Comparison of ENCODE assay signal across 26 mouse cellular contexts in genomic region chr6:3567071-3567610, GRCm38 (mm10).
DNase-seq lines count a peak whose midpoint lies in the region; TF ChIP-seq lines count a peak whose summit lies in the region.
"Had no signal": no experiment of that assay in that cellular context is flagged by ENCODE, and none has a peak within 500 bp of the region (broad histone marks: within the 10 kb centered on the region; RNA-seq: fewer than 3 reads in every experiment).

No protein-coding gene starts in this region.

- DNase-seq in cerebellum, adult 2 months, result peak; percentile 24
- DNase-seq in cerebellum, postnatal 36 days, result no peak
- peak; percentile 20 to 42 for DNase-seq in lung, adult 18-20 months
- DNase-seq in lung, postnatal 10 days, result no peak
- DNase-seq in lung, postnatal 25 days (ENCODE audit: low spot score), result peak; percentile 23
- DNase-seq in adrenal gland, postnatal 10 days, result no peak
- no peak for DNase-seq in adrenal gland, adult 2 months
- DNase-seq: forebrain, postnatal 0 days; gastrocnemius, postnatal 36 days; kidney, adult 8-10 months; kidney, postnatal 10 days; liver; retina, postnatal 1 day; right cerebral cortex, postnatal 25 days; spleen, adult 18-20 months; thymus, postnatal 14 days had no signal

- 61% methylated on average over 7 of the region's 7 CpGs for WGBS in cerebellum, adult 2 months

- no peak overlapping the region for H3K27ac ChIP-seq in cerebellum, adult 2 months (ENCODE audit: insufficient read depth, low read length)
- H3K27ac ChIP-seq: embryonic facial prominence, embryonic 10.5 days; forebrain, embryonic 10.5 days; hindbrain, embryonic 15.5 days; intestine, embryonic 15.5 days; left cerebral cortex, adult 2 months; limb, embryonic 10.5 days; liver, embryonic 15.5 days; macrophage; midbrain, embryonic 15.5 days; neural tube, embryonic 12.5 days had no signal

- no peak overlapping the region for H3K4me3 ChIP-seq in cerebellum, adult 2 months (replicated peaks; ENCODE audit: insufficient read depth, low read depth, low read length)
- H3K4me3 ChIP-seq: embryonic facial prominence, embryonic 10.5 days; forebrain, embryonic 10.5 days; hindbrain, embryonic 15.5 days; intestine, embryonic 15.5 days; left cerebral cortex, adult 2 months; limb, embryonic 10.5 days; liver, embryonic 15.5 days; midbrain, embryonic 15.5 days; neural tube, embryonic 12.5 days had no signal

- no peak for TF ChIP-seq CTCF in cerebellum, adult 2 months (IDR thresholded peaks at IDR 0.05; ENCODE audit: borderline replicate concordance, insufficient read depth, low read depth, low read length)

- no peaks in the 10 kb centered on the region for H3K4me1 ChIP-seq in cerebellum, adult 2 months (ENCODE audit: control insufficient read depth, insufficient read depth, low read length)
- H3K4me1 ChIP-seq: embryonic facial prominence, embryonic 10.5 days; hindbrain, embryonic 15.5 days; intestine, embryonic 15.5 days; limb, embryonic 10.5 days; midbrain, embryonic 15.5 days; neural tube, embryonic 12.5 days had no signal

- TF ChIP-seq POLR2A in cerebellum, adult 2 months (IDR thresholded peaks at IDR 0.05; ENCODE audit: borderline replicate concordance, insufficient read depth, low read length), result no peak

- H3K27me3 ChIP-seq in cerebellum, adult 2 months (ENCODE audit: control insufficient read depth, insufficient read depth, low read length), result no peaks in the 10 kb centered on the region
- H3K27me3 ChIP-seq: hindbrain, embryonic 15.5 days; intestine, embryonic 15.5 days; liver, embryonic 15.5 days; midbrain, embryonic 15.5 days; neural tube, embryonic 12.5 days had no signal

Comparison
In these comparisons a context has a peak if more than half of its experiments do, and no peak if none do; other contexts are left out.
1. DNase-seq: peak in cerebellum, adult 2 months (2 of 2), lung, adult 18-20 months (2 of 2) and lung, postnatal 25 days (single experiment); none in cerebellum, postnatal 36 days (0 of 2), lung, postnatal 10 days (single experiment), adrenal gland, postnatal 10 days (single experiment) and adrenal gland, adult 2 months (single experiment).